Mouse (Mus musculus): ENCODE measurements around the gene Npffr2. TPM values are rescaled to one million over a fixed set of nuclear protein-coding genes. Genes with fewer than 3 reads are reported as not detected.
"Not testable (repeated sequence)": the region's sequence is repeated elsewhere in the genome, so short reads cannot be mapped to it uniquely, and the experiment has no call there.

Gene Npffr2
- total RNA-seq (2021) = not detected
- long read RNA-seq, experiment 1 = 0 reads
- long read RNA-seq, experiment 2 = 0 reads

DNA sequence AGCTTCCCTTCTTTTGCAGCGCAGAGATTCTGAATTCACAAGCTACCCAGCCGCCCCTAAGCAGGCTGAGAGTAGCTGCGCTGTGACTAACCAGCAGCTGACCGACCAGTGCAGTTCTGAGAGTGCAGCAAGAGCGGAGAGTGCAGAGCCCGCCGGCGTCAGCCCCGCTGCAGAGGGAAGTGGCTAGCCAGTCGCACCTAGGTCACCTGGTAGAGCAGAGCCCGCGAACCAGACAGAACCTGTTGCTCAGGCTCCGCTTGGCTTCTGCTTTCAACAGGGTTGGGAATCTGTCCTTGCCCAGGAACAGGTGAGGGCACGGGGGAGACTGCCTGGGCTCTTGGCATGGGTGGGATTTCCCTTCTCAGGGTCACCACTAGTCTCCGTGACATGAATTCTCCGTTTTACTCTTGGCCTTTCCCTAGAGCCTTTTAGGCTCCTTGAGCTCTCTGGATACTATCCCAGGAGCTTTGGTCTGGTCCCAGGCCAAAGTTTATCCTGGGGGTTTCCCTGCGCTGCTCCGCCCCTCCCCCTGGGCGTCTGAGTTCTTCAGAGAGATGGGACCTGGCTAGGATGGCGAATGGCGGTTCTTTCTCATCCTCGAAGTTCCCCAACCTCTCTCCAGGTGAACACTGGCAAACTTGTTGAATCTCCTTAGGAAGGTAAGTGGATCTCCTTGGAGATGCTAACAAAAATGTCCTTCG is at the start of gene Npffr2:
Gene Npffr2, plus strand, starts transcription at position 552 of the 701 bp plus-strand sequence.
- DNase-seq (ENCODE audit: low spot score in 2 of 2) = peak in 1 of 2 experiments; percentile 2

DNA sequence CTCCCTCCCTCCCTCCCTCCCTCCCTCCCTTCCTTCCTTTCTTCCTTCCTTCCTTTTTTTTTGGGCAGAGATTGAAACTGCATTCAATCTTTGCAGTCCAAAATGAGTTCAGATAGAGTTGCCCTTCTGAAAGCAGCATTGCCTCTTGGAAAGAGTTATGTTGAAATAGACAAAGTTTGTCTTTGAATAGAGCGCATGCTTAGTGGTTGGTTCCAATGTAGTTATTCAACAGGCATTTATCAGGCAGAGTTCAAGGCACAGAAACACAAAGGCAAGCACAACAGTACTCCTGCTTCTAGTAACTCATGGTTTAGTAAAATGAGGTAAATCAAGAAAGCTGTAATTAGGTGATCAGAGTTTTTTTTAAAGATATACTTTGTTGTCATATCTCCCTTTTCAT is 34.7 kb upstream of the Npffr2 start:
- DNase-seq (ENCODE audit: low spot score in 2 of 2) = no peak

DNA sequence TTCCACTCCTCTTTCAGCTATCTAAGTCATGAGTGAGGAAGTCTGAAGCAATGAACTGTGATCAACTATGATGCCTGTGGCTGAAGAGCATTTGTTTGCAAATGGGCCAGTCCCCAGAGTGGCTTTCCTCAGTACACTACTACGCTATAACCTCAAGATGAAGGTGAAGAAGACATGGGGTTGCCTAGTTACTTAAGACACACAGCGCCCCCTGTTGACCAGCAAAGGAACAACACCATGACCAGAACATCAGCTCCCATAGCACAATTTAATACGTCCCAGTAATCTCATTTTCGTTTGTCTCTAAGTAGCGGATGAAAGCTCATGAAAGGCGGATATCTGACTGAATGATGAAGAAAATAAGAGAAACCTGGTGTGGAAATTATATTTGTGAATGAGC is 27.0 kb upstream of the Npffr2 start:
- peak; percentile 33 to 43 for DNase-seq (ENCODE audit: low spot score in 2 of 2)

DNA sequence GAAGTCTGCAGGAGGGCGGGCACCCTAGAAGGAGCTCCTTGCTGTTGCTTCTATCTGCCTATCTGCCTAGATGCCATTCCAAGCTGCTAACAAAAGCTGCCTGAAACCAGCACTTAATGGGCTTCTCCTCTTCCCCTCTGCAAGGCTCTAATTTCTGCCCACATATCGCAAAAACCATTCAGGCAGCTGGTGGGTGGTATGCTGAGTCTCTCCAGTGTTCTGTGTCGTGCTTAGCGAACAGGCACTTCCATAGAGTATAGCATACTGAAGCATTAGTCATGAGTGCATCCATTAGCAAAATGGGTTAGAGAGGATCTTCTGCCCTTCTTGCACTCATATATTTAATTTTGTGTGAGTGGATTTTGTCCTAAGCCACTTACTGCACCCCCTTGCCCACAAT is 8.6 kb upstream of the Npffr2 start:
- no peak for DNase-seq (ENCODE audit: low spot score in 2 of 2)

DNA sequence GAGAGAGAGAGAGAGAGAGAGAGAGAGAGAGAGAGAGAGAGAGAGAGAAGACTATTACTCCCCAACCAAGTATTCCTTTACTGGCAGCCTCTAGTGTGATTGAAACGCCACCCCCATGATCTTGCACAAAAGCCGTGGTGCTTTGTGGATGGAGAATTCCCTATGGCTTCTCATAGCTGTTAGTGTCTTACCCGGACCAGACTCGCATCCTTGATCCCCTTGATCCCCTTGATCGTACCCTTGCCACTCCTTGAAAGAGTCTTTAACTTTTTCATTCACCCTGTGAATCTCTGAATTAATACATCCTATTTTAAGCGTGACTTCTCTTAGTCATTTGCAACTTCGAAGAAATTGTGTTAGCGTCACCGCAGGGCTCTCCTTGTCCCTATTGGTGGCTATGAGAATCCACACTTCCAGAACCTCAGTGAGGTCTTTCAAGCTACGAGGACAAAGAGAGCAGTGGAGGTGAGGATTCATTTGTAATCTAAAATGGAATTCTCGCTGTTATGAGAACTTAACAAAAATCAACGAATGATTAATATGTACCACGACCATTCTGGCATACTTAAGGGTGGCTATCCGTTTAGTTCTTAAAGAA is 949 bp upstream of the Npffr2 start:
- DNase-seq (ENCODE audit: low spot score in 2 of 2) = no peak

DNA sequence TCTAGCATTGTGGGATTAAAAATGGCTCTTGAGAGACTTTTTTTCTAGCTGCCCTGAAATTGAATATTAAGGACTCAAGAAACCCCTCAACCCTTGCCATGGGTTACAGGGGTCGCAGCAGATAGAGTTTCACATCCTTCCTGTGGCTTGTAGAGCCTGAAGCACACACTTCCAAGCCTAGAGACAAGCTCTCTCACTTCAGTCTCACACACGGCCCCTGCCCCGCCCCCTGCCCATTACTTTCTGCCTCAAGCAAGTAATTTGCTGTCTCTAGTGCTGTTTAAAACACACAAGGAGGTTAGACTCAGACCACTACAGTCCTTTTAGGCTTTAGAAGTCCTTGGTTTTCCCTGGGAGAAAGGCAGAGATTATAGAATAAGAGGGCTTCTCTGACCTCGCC is 1.7 kb downstream of the Npffr2 start:
- no peak for DNase-seq (ENCODE audit: low spot score in 2 of 2)

DNA sequence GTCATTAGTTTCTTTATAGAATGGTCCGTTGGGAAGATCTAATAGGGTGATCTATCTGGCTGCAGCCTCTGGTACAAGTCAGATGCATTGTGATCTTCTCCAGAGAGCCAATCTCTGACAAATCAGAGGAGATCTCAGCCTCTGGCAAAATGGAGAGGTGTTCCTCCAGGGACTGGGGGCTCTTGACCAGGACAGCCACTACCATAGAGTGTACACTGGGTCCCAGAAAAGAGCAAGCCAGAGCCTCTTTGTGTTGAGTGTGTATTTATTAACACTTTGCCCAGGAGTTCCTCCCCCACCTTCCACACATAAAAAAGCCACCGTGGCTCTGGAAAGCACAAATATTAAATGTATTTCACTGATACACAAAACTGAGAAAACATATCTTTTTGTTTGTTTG is 2.2 kb downstream of the Npffr2 start:
- no peak for DNase-seq (ENCODE audit: low spot score in 2 of 2)

DNA sequence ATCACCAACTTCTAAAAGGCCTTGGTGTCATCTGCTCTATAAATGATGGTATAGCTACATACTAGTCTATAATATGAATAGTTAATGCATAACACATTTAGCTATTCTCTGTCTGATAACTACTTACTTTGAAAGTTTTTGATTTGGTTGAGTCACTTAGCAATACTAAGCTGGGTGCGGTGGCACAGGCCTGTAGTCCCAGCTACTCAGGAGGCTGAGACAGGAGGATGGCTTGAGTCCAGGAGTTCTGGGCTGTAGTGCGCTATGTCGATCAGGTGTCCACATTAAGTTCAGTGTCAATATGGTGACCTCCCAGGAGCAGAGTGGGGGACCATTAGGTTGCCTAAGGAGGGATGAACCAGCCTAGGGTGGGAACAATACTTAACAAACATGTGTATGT is 8.8 kb downstream of the Npffr2 start:
- DNase-seq (ENCODE audit: low spot score in 2 of 2) = no peak

DNA sequence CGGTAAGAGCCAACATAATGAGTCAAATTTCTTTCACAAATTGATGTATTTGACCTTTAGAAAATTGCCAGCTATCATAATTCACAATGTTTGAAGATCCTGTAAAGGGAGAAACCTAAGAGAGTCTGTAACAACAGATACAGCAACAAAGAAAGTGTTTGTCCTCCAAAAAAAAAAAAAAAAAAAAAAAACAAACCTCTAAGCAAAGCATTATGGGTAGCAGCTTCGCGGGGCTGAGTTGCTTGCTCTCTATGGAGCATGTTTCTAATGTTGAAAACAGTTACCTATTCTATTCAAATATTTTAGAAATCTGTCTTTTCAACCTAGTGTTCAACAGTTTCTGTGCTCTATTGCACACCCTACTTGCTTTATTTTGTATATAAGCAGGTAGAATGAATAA is 15.2 kb downstream of the Npffr2 start:
- DNase-seq (ENCODE audit: low spot score in 2 of 2) = no peak

DNA sequence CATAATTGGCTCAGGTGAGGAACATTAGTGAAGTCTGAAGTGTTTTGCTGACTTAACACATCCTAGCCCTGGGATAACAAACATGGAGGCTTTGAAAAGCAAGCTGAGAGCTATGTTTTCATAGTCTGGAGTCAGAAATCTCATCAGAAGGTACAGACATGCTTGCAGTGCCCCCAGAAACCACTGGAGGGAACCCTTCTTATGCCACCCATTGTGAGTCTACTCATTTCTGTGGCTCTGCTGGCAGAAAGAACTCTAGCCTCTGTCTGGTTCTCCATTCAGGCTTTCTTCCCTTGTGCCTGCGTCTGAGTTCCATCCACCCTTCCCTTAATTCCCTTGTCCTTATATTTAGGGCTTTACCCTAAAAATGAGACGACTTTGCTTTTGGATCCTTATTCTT is 16.2 kb downstream of the Npffr2 start:
- peak; percentile 7 to 29 for DNase-seq (ENCODE audit: low spot score in 2 of 2)

DNA sequence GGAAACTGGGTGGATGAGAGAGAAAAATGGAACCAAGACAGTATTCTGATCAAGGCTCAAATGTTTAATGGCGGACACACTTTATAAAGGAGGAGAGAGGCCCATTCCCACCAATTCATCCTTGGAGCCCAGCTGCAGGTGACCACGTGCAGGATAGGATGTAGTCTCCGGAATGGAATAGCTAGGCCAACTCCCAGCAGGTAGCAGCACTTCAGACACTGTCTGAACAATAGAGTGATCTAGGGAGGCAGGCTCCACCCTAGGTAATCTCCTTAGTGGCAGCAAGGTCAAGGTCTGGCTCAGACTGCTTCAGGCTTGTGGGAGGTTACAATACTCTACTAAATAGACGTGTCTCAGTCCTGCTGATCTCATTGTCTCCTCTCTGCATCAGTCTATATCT is 31.9 kb downstream of the Npffr2 start:
- not testable (repeated sequence) for DNase-seq (ENCODE audit: low spot score in 2 of 2)

DNA sequence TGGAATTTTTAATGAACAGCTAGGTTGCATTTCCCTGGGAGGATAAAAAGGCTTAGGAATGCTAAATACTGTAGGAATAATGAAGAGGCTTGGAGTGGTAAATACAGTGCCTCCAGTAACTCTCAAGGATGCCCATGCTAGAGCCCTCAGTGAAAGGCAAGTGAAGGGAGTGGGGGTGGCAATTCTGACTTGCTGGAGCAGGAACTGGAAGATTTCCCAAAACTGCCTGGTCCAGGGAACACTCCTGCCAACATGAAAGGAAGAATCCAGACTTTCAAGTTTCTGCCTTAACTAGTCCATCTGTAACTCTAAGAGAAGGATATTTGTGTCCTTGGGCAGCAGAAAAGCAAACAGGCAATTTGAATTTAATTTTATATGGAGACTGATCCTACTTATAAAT is 34.2 kb downstream of the Npffr2 start:
- DNase-seq (ENCODE audit: low spot score in 2 of 2) = no peak

DNA sequence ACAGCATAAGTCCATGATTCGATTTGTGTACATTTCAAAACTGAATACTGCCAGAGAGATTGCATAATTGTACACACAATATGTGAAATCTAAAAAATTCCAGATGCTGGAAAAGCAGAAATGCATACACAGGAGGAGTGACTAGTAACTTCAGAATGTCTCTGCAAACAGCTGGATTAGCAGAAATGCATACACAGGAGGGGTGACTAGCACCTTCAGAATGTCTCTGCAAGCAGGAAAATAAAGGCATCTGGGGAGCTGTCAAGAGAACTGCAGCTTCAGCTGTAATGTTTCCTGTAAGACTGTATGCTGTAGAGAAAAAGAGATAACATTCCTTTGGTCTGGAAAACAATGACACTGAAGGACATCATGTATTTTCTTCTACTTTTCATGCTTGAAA is 51.4 kb downstream of the Npffr2 start:
- DNase-seq (ENCODE audit: low spot score in 2 of 2) = no peak

DNA sequence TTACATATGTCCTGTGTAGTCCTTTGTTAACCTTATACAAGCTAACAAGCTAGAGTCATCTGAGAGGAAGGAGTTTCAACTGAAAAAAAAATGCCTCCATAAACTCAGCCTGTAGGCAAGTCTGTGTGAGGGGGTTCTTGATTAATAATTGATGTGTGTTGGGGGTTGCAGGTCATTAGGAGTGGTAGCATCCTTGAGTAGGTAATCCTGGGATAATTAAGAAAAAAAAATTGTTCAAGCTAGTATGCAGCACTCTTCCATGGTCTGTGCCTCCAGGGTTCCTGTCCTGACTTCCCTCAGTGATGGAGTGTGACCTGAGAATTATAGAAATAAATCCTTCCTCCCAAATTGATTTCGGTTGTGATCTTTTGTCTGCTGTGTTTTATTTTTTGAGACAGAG is 52.0 kb downstream of the Npffr2 start:
- no peak for DNase-seq (ENCODE audit: low spot score in 2 of 2)

DNA sequence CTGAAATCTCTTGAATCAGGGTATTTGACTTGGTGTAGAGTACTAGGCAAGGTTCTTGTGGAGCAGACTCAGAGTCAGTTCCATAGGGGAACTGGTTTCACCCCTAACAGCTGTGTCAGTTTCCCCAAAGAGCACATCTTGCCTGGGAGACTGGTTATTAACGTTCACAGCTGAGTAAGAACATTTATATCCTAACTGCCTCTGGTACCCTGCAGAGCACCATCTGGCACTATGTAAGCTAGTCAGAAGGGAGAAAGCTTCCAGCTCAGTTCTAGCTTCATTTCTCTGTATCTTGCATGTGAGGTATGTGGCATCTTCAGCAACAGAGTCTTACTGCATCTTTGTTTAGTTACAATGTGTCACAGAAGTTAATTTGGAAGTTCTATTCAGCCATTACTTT is 53.9 kb downstream of the Npffr2 start:
- no peak for DNase-seq (ENCODE audit: low spot score in 2 of 2)

DNA sequence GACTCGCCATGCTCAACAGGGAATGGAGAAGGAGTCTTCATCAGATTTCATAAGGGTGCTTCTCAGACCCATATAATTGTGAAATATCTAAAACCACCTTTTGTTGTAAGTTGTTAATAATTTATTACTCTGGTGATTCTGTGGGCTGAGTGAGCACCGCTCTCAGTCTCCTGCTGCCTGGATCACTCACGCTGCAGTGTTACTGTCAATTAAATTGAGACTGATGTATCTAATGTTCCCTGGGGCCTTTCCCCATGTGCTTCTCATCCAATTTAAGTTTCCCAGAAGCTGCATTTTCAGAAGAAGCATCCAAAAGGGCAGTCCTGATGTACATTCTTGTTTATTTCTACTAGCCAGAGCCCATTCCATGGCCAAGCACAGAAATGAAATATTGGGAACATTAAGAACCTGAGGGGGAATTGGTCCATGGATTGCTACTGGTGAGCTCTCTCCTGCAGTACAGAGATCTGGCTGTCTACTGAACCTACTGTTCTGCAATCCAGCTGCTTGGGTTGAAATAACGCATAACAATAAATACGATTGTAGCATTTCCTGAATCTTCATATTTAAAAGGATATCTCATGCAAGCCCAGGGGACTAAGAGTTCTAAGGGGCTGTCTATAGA is 54.6 kb downstream of the Npffr2 start:
- DNase-seq (ENCODE audit: low spot score in 2 of 2) = no peak

DNA sequence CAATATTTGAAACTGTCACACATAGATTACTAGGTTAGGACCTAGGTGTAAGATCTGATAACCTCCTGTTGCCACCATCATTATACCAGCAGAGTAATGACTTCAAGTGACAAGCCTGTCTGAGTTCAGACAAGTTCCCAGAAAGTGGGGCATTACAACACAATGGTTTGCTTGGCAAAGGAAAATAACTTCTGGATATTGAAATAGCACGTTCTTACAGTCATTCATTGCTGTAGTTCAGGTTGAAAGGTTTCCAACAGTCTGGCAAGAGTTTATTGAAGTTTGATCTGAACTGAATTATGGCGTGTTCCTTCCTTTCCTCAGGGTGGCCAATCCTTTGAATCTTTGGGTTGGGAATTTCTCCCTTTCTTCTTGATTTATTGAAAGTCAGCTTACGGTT is 57.8 kb downstream of the Npffr2 start:
- no peak for DNase-seq (ENCODE audit: low spot score in 2 of 2)

DNA sequence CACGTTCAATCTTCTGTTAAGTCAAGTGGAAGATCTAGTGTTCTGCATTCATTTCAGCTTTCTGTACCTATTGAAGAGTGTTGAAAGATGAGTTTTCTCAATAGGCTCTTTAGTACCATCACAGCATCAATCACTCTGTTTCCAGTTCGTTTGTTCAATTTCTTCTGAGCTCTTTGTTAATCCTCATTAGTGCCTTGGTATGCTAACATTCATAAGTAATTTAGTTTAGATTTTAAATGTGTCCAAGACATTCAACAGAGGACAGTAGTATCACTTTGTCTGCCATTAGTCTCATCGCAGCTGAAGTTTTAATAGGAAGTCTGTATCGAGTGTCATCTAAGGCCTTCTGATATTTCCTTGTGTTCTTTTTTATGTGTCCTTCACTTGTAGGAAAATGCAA is 65.1 kb downstream of the Npffr2 start:
- no peak for DNase-seq (ENCODE audit: low spot score in 2 of 2)

DNA sequence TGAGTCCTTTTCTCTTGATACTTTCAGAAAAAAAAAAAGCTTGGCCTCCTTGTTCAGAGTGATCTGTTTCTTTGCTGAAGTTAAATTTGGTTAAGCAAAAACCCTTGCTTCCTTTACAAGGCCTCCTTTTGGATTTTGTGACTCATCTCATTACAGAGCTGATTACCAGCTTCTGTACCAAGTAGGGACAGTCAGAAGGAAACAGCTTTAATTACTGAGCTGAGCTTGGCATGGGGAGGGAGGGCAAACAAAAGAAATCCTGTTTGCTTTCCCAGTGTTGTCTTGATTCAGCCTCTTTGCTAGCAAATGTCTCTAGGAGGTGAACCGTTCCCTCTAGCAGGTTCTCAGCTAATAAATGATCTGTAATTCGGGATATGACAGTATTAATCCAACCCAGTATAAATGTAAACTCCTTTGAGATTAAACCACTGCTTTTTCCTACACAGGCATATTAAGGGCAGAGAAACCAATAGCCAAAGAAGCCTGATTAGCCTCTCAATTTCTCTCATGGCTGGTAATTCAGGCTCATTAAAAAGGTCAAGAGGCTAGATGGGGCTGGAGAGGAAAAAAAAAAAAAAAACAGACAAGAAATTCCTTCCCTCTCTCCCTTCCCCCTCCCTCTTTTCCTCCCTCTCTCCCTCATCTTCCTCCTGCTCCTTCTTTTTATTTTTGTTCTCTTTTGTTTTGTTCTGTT is 84.2 kb downstream of the Npffr2 start:
- no peak for DNase-seq (ENCODE audit: low spot score in 2 of 2)

DNA sequence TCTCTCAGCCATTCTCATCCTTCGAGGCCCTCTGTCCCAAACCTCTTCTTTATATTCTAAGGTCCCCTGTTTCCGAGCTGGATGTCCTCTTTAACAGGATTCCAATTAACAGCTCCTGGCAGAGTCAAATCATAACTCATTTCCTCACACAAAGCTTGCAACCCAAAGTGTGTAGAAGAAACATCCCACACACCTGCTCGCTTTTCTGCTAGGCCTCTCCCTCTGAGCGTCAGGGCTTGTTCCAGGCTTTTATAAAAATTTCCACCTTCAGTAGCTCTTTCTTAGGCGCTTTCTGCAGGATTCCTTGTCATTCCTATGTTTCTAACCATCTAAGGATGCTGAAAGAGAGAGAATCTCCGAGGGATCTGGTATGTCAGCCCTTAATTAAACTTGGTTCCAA is 85.0 kb downstream of the Npffr2 start:
- no peak for DNase-seq (ENCODE audit: low spot score in 2 of 2)

DNA sequence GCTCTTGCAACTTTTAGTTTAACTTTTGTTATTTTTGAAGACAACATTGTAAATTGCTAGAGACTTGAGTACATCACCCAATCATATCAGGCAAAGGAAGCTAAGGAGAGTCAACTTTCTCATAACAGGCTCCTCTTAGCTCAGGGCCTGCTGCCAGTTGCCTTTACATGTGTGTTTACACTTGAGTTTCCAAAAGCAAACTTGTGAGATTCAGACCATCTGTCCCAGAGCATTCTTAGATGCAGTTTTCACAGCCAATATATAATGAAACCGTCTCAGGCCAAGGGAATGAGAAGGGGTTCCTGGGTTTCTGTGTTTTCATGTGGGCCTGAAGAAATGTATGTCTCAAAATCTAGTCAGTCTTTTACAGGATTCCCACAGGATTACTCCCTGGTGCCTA is 104.4 kb downstream of the Npffr2 start:
- DNase-seq (ENCODE audit: low spot score in 2 of 2) = no peak

All from adrenal gland, adult 18-20 months (tissue).